Mouse (Mus musculus) naive thymus-derived CD4-positive, alpha-beta T cell, adult 5 months (primary cell): Measurements from ENCODE around the gene Asnsd1. TPM values are rescaled to one million over a fixed set of nuclear protein-coding genes. Genes with fewer than 3 reads are reported as not detected.

ENCODE experiments used
- polyA plus RNA-seq: library from polyadenylated mRNA; unstranded; fragments of 100-300 nt; shearing (Covaris generic); gene quantifications from one replicate; pipeline ENCODE4 v1.2.1, GENCODE M21; 2017

Gene Asnsd1
- polyA plus RNA-seq, result 46.6 TPM

DNA sequence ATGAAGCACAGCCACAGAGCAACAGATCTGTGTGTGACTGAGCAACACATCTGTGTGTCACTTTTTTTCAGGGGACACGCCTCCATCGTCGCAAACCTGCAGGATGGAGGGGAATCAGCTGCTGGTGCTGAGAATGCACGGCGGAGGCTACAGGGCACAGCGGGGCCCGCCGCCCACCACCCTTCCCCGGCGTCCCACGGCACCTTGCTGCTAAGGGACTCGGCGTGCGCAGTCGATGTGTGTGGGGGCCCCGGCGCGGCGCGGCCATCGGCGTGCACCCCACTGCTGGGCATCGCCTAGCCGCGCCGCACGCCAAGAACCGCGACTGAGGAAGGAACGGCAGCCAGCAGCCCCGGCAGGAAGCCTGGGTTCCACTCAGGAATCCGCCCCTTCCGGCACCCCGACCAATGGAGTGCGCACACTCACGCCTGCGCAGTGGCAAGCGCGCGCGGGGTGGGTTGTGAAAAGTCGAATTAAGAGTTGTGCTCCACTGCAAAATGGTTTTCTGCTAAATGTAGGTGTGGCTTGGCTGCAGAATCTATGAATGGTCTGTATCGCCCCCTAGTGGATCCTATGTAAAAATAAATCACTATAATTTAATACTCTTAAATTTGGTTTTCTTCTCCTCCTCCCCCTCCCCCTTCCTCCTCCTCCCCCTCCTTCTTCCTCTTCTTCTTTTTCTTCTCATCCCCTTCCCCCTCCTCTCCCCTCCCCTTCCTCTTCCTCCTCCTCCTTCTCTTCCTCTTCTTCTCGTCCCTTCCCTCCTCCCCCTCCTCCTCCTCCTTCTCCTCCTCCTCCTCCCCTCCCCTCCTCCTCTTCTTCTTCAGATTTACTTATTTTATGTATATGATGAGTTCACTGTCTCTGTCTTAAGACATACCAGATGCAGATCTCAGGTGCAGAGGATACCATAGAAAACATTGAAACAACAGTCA, at the start of gene Asnsd1, which contains the start of the genes Asdurf and Gm28551:
Gene Asnsd1 (minus strand): TSS at position 426 of the 935 bp plus-strand sequence.
Gene Asdurf (minus strand): TSS at position 293 of the 935 bp plus-strand sequence.
Gene Gm28551 (minus strand): TSS at position 341 of the 935 bp plus-strand sequence.

DNA sequence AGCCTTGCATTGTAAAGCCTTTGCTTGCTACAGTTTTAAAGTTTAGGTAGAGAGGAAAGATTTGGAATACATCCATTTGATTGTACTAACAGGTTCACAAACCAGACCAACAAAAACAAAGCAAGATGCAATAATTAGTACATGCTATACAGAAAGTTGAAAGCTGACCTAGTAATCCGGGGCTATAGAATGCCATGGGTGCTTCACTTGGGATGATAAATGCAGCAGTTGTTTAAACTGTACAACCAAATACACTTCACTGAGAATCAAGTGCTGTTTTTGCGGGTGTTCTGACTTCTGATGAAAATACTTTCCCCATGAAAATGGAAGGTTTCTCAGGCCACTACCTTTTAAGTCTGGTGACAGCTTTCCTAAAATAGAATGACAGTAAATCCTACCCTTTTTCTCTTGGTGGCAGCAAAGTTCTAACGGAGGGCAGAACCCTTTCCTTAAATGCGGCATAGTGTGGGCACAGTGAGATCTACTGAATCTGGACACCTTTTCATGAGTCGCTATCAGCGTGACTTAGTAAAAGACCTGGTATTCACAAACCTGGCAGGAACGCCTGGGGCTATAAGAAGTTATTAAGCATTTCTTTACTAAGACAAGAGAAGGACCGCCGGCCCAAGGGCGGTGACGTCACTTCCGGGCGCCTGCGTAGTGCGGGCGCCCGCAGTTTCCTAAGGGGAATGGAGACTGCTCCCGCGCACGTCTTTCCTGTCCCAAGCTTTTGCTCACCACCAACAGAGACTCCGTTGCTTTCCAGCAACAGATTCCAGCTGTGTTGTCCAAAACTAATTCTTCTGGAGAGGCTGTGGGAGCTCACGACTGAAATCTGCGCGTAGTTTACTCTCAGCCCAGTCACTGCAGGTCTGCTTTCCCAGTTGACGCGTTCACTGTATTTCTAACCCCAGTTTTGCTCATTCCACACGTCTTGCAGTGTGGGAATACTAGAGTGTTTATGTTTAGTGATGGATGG, 39.3 kb downstream of the Asnsd1 start, which contains the start of gene Osgepl1:
Gene Osgepl1 (plus strand): TSS at position 636 of the 979 bp plus-strand sequence.

DNA sequence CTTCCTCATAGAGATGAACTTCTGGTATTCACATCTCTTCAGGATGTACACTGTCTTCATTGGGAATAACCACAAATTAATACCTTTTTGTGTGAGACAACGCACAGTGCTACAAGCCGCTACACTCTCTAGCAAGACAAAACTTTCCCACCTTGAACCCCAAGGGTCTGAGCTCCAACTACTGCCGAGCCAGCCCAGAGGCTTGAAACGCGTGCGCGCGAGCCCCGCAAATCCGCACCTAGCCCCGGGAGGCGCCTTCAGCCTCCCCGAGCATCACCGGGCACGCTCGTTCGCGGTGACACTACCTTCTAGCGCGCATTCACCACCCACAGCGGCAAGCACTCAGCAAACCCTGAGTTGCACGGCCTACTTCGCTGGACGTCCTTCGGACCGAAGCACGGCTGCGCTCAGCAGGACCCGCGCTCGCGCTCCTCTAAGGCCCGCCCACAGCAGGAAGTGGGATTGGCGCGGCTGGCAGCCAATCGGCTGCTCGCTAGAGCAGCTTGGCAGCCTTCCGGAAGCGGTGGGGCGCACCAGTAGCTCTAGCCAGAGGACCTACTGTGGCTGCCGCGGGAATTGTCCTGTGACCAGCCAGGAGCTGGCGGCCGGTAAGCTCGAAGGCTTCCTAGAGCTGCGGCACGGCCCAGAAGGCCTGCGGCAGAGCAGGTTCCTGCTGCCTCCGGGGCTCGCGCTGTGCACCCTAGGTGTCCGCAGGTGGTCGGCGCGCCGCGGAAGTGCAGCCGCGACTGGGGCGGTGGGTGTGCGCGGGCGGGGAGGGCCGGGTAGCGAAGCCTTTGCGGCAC, 55.8 kb downstream of the Asnsd1 start, which contains the start of the genes Pms1, Ormdl1 and Gm28778:
Gene Pms1 (minus strand): TSS at position 438 of the 803 bp plus-strand sequence.
Gene Ormdl1 (plus strand): TSS at position 515 of the 803 bp plus-strand sequence.
Gene Gm28778 (plus strand): TSS at position 531 of the 803 bp plus-strand sequence.

Other genes with a start within 250 kb of the Asnsd1 start
- gene 1700019A02Rik, start 165.1 kb downstream of the Asnsd1 start, polyA plus RNA-seq, result not detected
- gene Pms1, start 55.7 kb downstream of the Asnsd1 start, polyA plus RNA-seq, result 16.5 TPM
- gene Ormdl1, start 55.7 kb downstream of the Asnsd1 start, polyA plus RNA-seq, result 40.1 TPM
- gene Gm28778, start 55.6 kb downstream of the Asnsd1 start, polyA plus RNA-seq, result not detected
- gene Osgepl1, start 39.1 kb downstream of the Asnsd1 start, polyA plus RNA-seq, result 9.9 TPM
- gene Asdurf, start 133 bp downstream of the Asnsd1 start, polyA plus RNA-seq, result not detected
- not detected for gene Gm28551, start 85 bp downstream of the Asnsd1 start, polyA plus RNA-seq